Comparison of ENCODE assay signal across 20 mouse cellular contexts in genomic region chr9:44420280-44420898, GRCm38 (mm10). TPM values are rescaled to one million over a fixed set of nuclear protein-coding genes. Genes with fewer than 3 reads are reported as not detected.
"Had no signal": no experiment of that assay in that cellular context is flagged by ENCODE, and none has a peak within 500 bp of the region (broad histone marks: within the 10 kb centered on the region; RNA-seq: fewer than 3 reads in every experiment).

No protein-coding gene starts in this region.

- H3K27me3 ChIP-seq: liver, embryonic 15.5 days; neural tube, embryonic 13.5 days had no signal

- H3K9me3 ChIP-seq: limb, embryonic 10.5 days; liver, embryonic 15.5 days; midbrain, embryonic 10.5 days; neural tube, embryonic 13.5 days had no signal

- H3K4me3 ChIP-seq: layer of hippocampus, adult 2 months; limb, embryonic 10.5 days; liver, embryonic 15.5 days; midbrain, embryonic 10.5 days; neural tube, embryonic 13.5 days had no signal

- DNase-seq: kidney, postnatal 10 days; kidney, postnatal 4 days; lung, adult 2 months; lung, postnatal 36 days; midbrain, embryonic 14.5 days; right cerebral cortex, postnatal 14 days; thymus, postnatal 36 days had no signal

- H3K27ac ChIP-seq: layer of hippocampus, adult 2 months; limb, embryonic 10.5 days; liver, embryonic 15.5 days; midbrain, embryonic 10.5 days; neural tube, embryonic 13.5 days had no signal

- H3K9ac ChIP-seq: liver, embryonic 15.5 days; neural tube, embryonic 13.5 days had no signal

- ATAC-seq: lung, postnatal 0 days had no signal

- H3K4me2 ChIP-seq: liver, embryonic 11.5 days; liver, embryonic 15.5 days; neural tube, embryonic 13.5 days had no signal

RNA-seq across cellular contexts. Expression of gene Foxr1, which starts 20.5 kb away (rescaled TPM):
- total RNA-seq: layer of hippocampus, adult 2 months; layer of hippocampus, postnatal 10 days; megakaryocyte, adult 5-6 weeks; monocyte, adult 5-6 weeks had no signal
- polyA plus RNA-seq: limb, embryonic 10.5 days; limb, embryonic 14.5 days; liver, embryonic 11.5 days; liver, embryonic 15.5 days; lung, adult 2 months; lung, postnatal 0 days; midbrain, embryonic 10.5 days; midbrain, embryonic 14.5 days; neural tube, embryonic 13.5 days; stomach, embryonic 16.5 days; thymus, postnatal 0 days had no signal
